Mouse (Mus musculus): Measurements from ENCODE around the gene Ets1.

The Ets1 gene

DNA sequence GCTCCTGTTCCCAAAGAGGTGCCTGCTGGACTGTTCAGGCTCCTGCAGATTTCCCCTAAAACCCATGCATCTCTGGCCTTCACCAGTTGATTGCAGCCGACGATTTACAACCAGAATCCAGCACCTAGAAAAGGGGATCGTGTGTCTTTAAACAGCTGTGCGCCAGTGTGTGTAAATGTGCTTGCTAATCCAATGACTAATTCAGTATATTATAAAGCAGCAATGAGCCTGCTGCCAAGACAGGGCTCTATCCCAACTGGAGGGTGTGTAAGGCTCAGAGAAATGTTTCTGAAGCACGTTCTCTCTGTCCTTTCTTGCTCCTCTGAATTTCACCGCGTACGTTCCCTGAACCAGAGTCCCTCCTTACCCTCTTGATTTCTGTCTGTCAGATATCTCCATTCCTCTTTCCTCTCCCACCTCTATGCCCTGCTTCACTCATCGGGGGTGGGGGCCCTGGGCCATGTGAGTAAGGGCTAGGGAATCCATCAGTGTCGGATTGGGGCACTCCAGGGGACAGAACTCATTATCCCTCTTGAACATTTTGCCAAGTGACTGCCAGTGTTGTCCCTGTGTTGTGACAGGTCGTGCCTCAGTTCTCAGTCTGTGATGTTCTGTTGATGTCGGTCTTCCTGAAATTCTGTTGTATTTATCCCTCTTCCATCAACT lies 75.1 kb downstream of the Ets1 start:
- in situ Hi-C loops (cut with MboI, MseI): loop anchor here (10.0 kb wide), 1 partner anchor 206 kb away; no protein-coding TSS in a partner anchor

DNA sequence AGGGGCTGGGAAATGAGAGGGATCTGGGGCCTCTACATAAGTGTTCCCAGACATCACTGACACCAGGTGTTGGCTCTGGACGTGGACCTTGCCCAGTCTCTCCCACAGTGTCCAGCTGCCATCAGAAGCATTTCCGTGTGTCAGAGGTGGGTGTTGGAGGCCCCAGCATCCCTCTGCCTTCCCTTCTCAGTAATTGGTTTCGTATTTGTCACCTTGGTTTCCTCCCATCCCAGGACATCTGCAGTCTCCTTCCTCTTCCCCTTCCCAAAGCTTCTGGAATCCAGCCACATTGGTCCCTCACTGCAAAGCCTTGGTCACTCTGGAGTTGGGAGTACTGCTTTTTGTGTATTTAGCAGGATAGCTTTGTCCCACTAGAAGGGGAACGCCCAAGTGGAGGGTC lies 75.7 kb downstream of the Ets1 start:
- in situ Hi-C loops (cut with MboI, MseI): loop anchor here (10.0 kb wide), 1 partner anchor 207 kb away; no protein-coding TSS in a partner anchor

DNA sequence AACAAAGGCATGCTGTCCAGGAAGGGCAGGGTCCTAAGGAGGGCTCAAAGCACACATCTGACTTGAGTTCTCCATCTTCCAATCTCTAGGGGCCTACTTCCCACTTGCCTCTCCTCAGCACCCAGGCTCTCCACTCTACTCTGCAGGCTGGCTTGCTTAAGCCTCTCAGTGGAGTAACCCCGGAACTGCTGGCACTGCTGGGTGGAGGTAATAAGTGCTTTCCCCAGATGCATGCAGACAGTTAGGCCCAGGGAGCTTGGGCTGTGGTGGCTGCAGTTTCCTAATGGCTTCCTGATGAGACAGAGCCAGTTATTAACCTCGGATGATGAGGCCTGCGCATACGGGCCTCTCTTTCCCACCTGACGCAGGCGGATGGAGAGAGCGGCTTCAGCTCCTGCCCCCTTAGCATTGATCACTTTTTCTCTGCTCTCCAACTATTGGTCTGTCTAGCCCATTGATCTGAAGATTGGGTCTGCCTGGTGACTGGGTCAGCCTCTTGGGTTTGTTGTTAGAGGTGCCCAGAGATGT lies 76.4 kb downstream of the Ets1 start:
- in situ Hi-C loops (cut with MboI, MseI): loop anchor here (10.0 kb wide), 1 partner anchor 208 kb away; no protein-coding TSS in a partner anchor

DNA sequence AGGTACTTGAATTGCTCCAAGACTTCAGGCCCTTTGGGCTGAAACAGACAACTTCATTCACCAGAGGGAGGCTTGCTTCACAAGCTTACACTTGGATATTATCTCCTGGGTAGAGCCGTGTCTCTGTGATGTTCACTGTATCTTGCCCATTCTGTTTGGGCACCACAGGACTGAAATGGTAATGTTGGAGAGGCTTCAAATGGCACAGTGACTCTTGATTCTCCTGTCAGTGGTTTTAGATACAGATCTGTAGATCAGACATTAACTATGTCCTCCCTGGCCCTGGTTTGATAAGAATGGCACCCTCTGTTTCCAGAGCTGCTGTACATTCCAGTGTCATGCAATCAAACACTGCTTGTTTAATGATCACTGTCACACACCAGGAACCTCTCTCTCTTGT lies 77.1 kb downstream of the Ets1 start:
- in situ Hi-C loops (cut with MboI, MseI): loop anchor here (10.0 kb wide), 1 partner anchor 208 kb away; no protein-coding TSS in a partner anchor

DNA sequence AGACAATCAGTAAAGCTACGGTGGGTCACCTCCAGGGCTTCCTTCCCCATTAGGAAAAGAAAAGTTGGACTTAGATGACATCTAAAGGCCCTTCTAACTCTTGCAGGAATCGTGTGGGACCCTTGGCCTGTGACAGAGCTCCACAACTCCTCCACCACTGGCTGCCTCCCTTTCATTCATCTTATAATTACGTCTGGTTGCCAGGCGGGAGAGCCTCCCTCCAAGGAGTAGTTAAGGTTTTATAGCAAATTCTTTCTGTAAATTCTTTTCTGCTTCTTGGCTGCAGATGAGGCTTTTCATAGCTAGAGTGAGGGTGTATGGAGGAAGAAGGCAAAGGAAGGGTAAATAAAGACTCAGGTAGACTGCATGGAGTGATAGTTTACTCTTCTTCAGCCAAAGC lies 77.8 kb downstream of the Ets1 start:
- in situ Hi-C loops (cut with MboI, MseI): loop anchor here (10.0 kb wide), 1 partner anchor 209 kb away; no protein-coding TSS in a partner anchor

DNA sequence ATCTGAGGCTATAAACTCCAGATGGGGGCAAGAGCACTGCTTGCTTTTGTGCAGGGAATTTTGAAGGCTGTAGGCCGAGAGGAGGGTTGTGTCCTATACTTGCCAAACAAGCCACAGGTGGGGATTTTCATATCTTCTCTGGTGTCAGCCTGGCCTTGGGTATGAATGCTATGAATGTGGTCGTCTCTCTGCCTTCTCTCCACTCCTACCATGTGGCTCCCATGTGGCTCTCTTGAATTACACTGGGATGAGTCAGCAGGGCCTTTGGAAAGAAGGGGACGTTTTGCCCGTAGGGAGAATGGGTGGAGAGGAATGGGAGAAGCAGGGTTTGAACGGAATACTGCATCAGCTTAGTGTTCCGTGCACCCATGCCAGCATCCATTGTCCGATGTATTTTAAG lies 78.5 kb downstream of the Ets1 start:
- in situ Hi-C loops (cut with MboI, MseI): loop anchor here (10.0 kb wide), 1 partner anchor 210 kb away; no protein-coding TSS in a partner anchor

DNA sequence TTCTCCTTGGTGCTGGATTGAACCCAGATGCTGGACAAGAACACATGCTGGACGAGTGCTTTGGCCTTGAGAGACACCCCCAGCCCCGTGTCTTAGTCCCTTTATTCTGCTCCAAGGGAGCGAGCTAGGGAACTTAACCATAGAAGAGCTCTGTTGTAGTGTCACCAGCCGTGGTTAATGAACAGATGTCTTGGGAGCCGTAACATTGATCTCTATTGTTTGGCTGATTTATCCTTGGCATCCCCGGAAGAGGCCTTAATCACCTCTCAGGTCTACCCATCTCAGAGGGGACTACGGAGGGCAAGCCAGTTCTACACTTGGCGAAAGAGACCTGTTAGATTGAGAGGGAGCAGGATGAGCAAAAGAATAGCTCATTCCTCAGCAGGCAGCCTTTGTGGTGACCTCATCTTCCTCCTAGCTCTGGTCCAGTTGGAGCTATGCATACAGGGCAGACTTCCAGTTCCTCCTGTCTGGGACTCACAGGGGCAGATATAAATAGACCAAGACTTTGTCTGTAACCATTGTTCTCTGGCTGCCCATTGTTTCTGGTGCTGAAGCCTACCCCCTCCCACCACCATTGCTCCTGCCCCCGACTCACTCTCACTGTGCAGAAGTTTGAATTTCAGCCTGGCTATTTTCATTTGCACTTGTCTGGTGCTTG lies 79.9 kb downstream of the Ets1 start:
- in situ Hi-C loops (cut with MboI, MseI): loop anchor here (10.0 kb wide), 1 partner anchor 211 kb away; no protein-coding TSS in a partner anchor

DNA sequence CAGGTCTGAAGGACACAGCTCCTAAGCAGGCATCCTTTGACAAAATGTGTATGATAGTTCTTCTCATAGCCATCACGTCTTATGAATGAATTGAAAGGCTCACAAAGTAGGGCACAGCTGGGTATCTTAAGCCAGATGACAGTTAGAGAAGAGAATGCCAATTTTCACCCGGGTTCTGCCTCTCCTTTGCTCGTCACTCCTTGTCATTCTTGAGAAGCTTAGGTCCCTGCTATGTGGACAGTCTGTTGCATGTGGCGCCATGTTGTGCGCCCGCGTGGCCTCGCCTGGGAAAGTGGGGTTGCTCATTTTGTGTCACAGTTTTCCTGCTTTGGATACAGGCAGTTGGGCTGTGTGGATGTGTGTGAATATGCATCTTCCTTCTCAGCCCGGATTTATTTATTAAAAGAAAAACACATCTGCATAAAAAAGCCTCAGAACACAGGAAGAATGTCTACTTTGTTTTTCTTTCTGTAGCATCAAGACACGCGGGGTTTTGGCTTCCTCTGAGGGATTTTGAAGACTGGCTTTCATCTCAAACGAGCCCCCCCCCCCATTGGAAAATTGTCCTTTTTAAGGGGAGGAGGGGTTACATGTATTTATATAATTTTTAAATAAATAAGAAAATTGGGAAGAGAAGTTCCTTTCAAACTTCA lies 81.4 kb downstream of the Ets1 start:
- in situ Hi-C loops (cut with MboI, MseI): loop anchor here (10.0 kb wide), 1 partner anchor 213 kb away; no protein-coding TSS in a partner anchor

DNA sequence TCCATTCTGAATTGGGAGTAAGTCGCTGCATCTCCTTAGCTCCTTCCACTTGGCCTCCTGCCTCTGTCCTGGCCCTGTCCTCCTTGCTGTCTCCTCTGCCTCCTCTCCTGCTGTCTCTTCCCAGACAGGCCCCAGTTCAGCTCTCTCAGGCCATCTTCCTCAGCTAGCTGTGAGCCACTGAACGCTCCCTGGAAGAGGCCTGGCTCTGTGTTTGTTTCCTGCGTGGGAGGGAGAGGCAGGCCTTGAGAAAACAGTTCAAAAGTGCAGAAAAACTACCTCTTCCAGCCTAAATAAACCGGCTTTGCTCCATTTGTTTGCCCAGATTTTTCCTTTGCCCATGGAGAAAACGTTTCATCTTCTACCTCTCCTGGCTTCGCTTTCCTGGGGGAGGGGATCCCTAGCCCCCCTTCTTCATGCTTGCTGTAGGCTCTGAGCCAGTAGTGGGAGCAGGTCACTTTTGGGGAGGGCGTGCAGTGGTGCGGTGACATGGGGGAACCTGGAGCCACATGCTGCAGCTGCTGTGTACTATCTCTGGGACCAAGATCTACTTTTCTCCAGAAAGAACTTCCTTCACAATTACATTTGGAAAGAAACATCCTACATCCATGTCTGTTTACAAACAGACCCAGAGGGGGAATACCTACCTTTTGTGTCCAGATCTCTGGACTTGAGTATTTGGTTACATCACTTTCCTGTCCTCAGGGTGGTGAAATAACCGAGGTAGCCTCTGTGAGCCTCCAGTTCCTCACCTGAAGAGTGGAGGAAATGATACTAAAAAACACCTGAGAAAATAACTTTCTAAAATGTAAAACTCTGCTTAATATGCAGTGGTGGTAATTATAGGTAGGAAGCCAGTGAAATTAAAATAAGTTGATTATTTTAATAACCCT lies 82.2 kb downstream of the Ets1 start:
- in situ Hi-C loops (cut with MboI, MseI): loop anchor here (10.0 kb wide), 1 partner anchor 213 kb away; no protein-coding TSS in a partner anchor

DNA sequence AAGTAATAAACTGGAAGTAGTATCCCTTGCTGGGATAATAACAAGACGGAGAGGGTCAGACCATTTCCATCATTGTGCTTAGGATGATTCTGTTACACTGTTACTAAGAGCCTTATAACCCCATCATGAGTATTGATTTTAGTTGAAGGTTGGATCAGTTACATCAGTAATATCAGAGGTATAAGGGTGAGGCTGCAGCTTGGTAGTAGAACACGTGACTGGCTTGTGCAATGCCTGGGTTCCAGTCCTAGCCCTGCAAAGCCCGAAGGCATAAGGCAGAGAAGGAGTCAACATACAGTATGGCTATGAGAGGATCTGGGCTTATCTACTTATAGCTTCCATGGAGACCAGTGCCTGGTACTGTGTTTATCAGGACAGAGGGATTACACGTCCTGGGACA lies 82.8 kb downstream of the Ets1 start:
- in situ Hi-C loops (cut with MboI, MseI): loop anchor here (10.0 kb wide), 1 partner anchor 214 kb away; no protein-coding TSS in a partner anchor

DNA sequence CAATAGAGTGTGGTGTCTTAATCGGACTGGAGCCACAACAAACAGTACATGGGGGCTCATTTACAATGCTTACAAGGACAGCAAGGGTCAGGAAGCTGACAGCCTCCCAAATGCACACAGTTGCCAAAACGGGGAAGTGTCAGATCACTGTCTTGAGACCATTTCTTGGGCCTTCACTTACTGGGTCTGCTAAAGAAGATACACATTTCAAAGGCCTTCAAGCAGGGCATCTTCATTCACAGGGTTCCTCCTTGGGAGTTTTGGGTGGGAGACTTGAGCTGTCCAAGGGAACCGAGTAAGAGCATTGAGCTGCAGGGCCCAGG lies 83.9 kb downstream of the Ets1 start:
- in situ Hi-C loops (cut with MboI, MseI): loop anchor here (10.0 kb wide), 1 partner anchor 215 kb away; no protein-coding TSS in a partner anchor

DNA sequence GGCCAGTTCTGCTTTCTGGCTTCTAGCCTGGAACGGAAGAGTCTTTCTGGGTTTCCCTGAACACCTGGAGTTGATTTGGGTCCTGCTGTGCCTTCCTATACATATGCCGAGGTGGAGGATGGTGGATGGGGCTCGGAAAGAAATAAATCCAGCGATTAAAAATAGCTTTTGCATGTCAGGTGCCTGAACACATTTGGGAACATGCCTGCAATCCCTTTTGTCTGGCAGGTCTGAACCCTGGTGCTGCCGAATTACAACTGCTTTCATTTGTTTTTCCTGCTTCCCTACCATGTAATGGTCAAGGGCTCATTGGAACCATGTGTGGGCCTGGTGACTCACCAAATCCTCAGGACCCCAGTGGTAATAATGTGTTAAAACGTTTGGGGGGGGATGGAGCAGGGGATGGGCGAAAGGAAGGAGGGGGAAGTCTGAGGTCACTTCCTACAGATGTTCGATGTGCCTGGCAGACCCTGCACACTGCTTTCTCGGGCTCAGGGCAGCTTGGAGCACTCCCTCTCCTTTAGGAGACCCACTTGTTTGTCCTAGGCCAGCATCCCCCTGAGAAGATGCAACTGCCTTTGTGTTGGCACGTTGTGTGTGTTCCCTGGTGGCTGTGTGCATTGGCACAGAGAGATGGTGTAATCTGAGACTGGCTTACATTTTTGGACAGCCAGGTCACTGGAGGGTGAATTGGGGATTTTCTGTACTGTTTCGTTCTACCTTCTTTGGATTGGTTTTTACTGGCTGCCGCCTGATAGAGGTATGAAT lies 84.4 kb downstream of the Ets1 start:
- in situ Hi-C loops (cut with MboI, MseI): no loop called here

DNA sequence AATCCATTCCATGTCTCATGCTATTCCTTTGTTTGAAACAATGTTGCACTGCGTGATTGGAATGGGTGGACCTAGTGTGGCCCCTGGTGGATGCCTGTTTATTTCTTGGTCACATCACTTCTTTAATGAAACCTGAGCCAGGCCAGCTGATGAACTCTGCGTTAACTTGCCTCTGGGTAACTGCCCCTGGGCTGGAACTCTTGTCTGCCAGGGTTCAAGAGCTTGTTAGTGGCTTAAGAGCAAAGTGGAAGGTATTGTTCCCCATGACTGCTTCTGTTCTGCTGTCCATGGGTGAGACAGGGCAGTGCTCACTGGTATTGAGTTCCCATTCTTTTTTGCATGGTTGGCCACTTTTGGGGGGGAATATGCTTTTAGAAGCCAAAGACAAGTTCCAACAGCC lies 85.1 kb downstream of the Ets1 start:
- in situ Hi-C loops (cut with MboI, MseI): no loop called here

DNA sequence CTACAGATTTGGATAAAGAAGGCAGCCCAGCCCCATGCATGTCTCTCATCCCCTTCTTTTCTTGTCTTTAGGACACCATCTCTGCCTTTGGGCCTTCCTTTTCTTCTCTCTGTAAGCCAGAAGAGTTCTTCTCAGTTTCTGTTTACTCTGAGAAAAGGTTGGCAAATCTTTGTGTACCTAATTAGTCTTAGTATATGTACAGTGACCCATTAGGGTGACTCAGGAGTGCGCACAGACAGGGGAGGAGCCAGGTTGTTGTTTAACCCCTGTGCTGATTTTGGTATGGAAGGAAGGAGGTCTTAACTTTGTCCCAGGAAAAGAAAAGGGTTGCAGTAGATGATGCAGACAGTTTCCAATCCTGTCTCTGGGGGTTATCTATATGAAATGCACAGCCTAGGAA lies 86.2 kb downstream of the Ets1 start:
- in situ Hi-C loops (cut with MboI, MseI): no loop called here

DNA sequence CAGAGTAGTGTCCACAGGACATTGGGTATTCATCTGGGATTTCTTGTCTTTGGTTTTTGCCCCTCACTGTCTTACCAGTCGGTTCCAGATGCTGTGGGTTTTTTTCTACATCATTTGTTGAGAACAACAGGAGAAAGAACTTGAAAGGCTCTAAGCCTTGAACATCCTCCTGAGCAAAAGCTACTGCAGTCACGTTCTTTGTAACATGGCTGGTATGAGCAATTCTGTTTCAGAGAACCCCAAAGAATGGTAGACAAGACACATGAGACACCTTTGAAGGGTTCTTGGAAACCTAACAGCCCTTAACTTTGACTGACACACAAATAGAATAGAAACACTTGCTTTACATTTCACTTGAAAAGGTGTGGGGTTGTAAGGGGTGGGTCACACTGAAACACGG lies 86.9 kb downstream of the Ets1 start:
- in situ Hi-C loops (cut with MboI, MseI): no loop called here

DNA sequence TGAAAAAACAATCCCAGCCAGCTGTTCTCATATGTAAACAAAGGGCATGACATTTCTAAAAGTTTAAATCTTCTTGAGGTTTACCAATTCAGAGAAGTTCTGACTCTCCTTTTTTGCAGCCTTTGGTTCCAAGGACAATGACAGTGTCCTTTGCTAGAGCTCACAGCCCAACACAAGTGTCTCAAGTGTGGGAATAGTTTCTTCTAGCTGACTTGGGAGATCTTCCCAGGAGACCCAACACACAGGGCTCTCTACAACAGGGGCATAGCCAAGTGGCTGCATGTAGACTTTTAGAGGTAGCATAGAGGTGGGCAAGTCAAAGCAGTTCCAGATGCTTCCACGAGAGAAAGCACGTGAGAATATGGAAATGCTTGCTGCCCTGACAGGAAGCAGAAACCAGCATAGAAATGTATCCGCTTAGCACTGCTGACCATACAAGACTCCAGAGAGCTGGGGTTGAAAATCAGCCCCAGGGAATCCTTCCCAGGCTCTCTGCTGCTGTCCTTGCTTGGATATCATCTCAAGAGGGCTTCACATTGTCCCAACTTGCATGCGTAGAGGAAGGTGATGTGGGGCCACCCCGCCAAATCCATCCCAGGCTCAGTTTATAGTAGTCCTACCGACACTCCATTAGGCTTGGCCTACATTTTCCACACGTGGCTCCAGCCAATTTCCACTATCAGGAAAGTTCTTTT lies 88.3 kb downstream of the Ets1 start:
- in situ Hi-C loops (cut with MboI, MseI): no loop called here

DNA sequence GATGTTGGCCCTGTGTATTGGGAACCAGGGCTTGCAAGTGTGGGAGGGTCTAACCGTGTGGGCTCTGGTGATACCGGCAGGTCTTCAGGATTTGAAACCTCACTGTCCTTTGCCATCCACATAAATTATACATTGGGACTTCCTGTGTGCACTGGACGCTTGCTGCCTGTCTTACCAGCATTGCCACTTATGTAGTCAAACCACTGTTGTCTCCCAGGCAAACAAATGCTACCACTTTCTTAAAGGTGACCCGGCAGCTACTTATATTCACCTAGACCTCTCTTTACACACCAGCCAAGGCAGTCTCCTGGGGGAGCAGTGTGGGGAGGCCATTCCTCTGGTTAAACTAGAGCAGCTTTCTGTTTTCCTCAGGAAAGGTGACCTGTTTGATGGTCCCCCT lies 89.9 kb downstream of the Ets1 start:
- in situ Hi-C loops (cut with MboI, MseI): no loop called here

DNA sequence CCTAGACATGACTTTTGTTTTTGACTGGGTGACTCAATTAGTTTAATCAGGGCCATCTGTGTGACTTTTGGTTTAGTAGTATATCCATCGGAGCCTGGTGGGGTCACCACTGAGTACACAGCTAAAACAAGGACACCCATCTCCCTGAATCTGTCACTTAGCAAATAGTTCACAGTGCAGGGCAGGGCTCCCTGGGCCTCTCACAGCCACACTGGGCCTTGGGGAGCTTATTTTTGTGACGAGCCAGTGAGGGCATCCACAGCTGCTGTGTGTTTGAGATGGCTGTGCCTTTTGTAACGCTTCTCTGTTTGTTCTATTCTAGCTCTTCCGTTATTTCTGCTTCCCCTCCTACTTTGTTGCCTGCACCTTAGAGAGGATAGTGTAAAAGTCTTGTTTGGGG lies 90.6 kb downstream of the Ets1 start:
- in situ Hi-C loops (cut with MboI, MseI): no loop called here

DNA sequence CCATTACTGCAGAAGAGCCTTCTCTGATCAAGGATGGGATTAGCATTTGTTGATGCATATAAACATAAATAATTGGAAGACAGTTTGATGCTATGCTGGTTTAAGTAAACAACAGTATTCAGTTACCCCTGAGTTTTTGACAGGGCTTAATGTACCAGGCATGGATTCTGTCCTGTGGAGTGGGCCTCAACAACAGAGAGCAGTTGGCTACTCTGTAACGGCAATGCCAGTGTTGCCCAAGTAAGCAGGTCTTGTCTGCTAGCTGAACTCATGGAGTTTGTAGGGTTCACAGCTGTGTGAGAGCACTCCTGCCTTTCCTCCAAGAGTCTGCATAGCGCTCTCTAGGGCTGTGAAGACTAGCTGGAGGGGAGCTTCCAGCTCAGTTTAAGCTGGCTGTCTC lies 91.0 kb downstream of the Ets1 start:
- in situ Hi-C loops (cut with MboI, MseI): no loop called here

DNA sequence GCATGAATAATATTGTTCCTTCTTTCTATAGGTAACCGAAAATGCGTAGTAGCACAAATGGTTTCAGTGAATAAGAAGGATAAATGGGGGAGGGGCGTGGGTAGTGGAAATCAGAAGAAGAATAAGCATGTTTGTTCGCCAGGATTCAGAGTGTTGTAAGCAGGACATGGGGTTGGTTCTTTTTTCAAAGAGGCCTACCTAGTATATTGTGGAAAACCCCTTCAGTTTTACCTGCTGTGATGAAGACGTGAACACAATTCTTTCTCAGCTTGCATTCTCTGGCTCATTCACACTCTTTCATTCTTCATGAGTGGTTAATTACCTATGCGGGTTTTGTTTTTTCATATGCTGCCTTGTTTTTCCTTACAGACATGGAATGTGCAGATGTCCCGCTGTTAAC lies 92.3 kb downstream of the Ets1 start:
- in situ Hi-C loops (cut with MboI, MseI): no loop called here
